Mouse (Mus musculus): ENCODE results near the gene Abhd14a.

- no peak for TF ChIP-seq GATA1 (IDR thresholded peaks at IDR 0.05; ENCODE audit: borderline replicate concordance, low read length)
- TF ChIP-seq FLI1 (IDR thresholded peaks at IDR 0.05; ENCODE audit: low read length) = no peak
Observed at GRCm38 (mm10) chr9:106454888-106455681, 7.6 kb upstream of the Abhd14a start.
